Mouse (Mus musculus) forebrain, postnatal 0 days (tissue): ENCODE measurements around the gene Jmjd8. TPM values are rescaled to one million over a fixed set of nuclear protein-coding genes. Genes with fewer than 3 reads are reported as not detected.
"Not testable (repeated sequence)": the region's sequence is repeated elsewhere in the genome, so short reads cannot be mapped to it uniquely, and the experiment has no call there.

Source experiments
- ATAC-seq: fragments of 200-750 bp; cut with Nextera tagmentation; 2 replicates; pipeline ENCODE4 v1.8.0; 2017; ENCODE audit warnings: mild to moderate bottlenecking, moderate library complexity
- DNase-seq: peaks from one replicate; pipeline ENCODE4 v3.0.0-alpha.2; 2015
- H3K27ac ChIP-seq: fragments of 300-500 bp; sonication (generic); 2 replicates; pipeline ENCODE4 v1.5.1; 2014; ENCODE audit warnings: low read depth, mild to moderate bottlenecking, antibody characterized with exemption, low read length, moderate library complexity, mixed read lengths
- H3K27me3 ChIP-seq: fragments of 300-500 bp; sonication (generic); 2 replicates; pipeline ENCODE4 v1.6.1; 2014; ENCODE audit warnings: mild to moderate bottlenecking, low read length, mixed read lengths; ENCODE audit not compliant: insufficient read depth
- H3K36me3 ChIP-seq: fragments of 300-500 bp; sonication (generic); 2 replicates; pipeline ENCODE4 v1.6.1; 2014; ENCODE audit warnings: mild to moderate bottlenecking, moderate library complexity; ENCODE audit not compliant: insufficient read depth
- H3K4me1 ChIP-seq: fragments of 300-500 bp; sonication (generic); 2 replicates; pipeline ENCODE4 v1.6.1; 2014; ENCODE audit warnings: antibody characterized with exemption; ENCODE audit not compliant: insufficient read depth
- H3K4me2 ChIP-seq: fragments of 300-500 bp; sonication (generic); 2 replicates; pipeline ENCODE4 v1.6.1; 2014; ENCODE audit warnings: low read depth, mild to moderate bottlenecking, moderate library complexity
- H3K4me3 ChIP-seq: fragments of 300-500 bp; sonication (generic); 2 replicates; pipeline ENCODE4 v1.5.1; 2014; ENCODE audit warnings: low read depth, low read length, mixed read lengths
- H3K9ac ChIP-seq: fragments of 300-500 bp; sonication (generic); 2 replicates; pipeline ENCODE4 v1.6.1; 2014; ENCODE audit warnings: mild to moderate bottlenecking
- H3K9me3 ChIP-seq: fragments of 300-500 bp; sonication (generic); 2 replicates; pipeline ENCODE4 v1.6.1; 2016; ENCODE audit warnings: low read length
- CTCF ChIP-seq: sonication (generic); IDR thresholded peaks from 2 replicates; pipeline ENCODE4 v1.5.1; 2016; ENCODE audit warnings: antibody characterized with exemption, control low read depth, low read depth
- WGBS: fragments of 180-500 bp; shearing (Covaris S2); extraction: QIAGEN DNeasy Blood & Tissue Kit; methylation state at CpG from one replicate; pipeline ENCODE4 v1.1.7; 2014; 5-methylcytosine and 5-hydroxymethylcytosine counted together
- polyA plus RNA-seq: library from polyadenylated mRNA; unstranded; fragments of >200 nt; fragmentation: Nextera tagmentation; extraction: Ambion mirVana; gene quantifications from 2 replicates; pipeline ENCODE4 v1.2.1, GENCODE M21; 2015
- total RNA-seq: library from RNA; depleted of rRNA; stranded (reverse); fragments of >200 nt; gene quantifications from 2 replicates; pipeline ENCODE4 v1.2.3, GENCODE M21; 2014

Gene Jmjd8
- total and polyA plus RNA-seq, 2 experiments from 2014 or later: 49.5 to 52.2 TPM

DNA sequence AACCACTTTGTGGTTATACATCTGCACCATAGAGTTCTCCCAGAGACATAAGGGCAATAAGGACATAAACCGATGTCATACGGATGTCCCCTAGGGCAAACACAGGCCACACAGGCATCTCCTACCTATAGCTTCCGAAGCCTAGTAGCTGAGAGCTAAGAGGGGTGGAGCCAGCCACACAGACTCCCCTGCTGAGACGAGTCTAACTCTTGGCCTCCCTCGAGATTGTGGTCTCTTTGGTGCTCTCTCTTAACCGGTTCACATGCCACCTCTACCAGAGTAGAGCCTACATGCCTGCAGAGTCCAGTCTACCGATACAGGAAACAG lies 38.8 kb downstream of the Jmjd8 start:
- no peak for ATAC-seq
- Histone ChIP-seq H3K4me3 (peak overlapping the region; percentile 59), H3K4me2 (peak overlapping the region; percentile 92), H3K4me1 (0 out of 2 replicates have a peak, but pooled peaks cover 4% of the 10 kb centered on the region), H3K36me3 (no peaks in the 10 kb centered on the region; the same call in 1 of the 2 replicates), H3K9ac (peak overlapping the region; percentile 57; the same call in 1 of the 2 replicates), H3K27me3 (no peaks in the 10 kb centered on the region), H3K27ac (no peak overlapping the region), H3K9me3 (no peaks in the 10 kb centered on the region)
- WGBS: 15% methylated on average over 7 of the region's 7 CpGs
- DNase-seq: no peak
- no peak for TF ChIP-seq CTCF

DNA sequence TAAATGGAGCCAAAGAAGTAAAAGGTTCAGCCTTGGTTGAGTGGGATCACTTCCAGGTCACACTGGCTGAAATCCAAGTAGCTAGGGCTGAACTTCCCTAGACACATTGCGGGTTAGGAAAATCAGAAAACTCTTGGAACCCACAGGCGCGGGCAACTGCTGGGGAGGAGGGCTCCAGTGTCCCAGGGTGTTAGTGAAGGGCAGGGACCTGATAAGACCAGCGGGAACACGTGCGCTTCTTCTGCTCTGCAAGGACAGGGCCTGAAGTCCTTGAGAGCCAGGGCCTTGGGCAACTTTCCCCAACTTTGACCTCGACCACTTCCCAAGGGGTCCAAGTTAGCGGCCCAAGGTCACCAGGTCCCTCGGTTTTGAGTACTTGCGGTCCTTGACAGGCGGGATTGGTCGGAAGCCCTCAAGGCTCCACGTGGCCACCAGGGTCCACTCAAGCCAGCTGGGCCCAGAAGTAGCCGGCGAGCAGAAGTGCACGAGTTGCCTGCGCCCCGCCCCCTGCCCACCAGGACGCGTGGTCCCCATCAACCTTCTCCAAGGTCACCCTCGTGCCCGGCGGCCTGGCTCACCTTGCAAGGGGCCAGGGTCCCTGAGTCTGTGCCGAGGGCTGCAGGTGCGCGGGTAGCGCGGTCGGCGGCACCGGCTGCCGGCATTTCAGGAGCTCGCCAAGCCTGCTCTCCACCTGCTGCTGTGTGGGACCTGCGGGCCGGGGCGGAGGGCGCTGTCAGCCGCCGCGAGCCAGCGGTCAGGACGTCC lies 39.4 kb downstream of the Jmjd8 start:
- Histone ChIP-seq H3K4me3 (peak overlapping the region; percentile 59), H3K4me2 (peak overlapping the region; percentile 92), H3K4me1 (0 out of 2 replicates have a peak, but pooled peaks cover 4% of the 10 kb centered on the region), H3K9ac (peak overlapping the region; percentile 57), H3K36me3 (no peaks in the 10 kb centered on the region; the same call in 1 of the 2 replicates), H3K9me3 (no peaks in the 10 kb centered on the region), H3K27ac (no peak overlapping the region; the same call in 1 of the 2 replicates), H3K27me3 (no peaks in the 10 kb centered on the region)
- TF ChIP-seq CTCF: no peak
- DNase-seq (no peak), ATAC-seq (peak; percentile 50)
- WGBS: under 1% methylated on average over 42 of the region's 42 CpGs

DNA sequence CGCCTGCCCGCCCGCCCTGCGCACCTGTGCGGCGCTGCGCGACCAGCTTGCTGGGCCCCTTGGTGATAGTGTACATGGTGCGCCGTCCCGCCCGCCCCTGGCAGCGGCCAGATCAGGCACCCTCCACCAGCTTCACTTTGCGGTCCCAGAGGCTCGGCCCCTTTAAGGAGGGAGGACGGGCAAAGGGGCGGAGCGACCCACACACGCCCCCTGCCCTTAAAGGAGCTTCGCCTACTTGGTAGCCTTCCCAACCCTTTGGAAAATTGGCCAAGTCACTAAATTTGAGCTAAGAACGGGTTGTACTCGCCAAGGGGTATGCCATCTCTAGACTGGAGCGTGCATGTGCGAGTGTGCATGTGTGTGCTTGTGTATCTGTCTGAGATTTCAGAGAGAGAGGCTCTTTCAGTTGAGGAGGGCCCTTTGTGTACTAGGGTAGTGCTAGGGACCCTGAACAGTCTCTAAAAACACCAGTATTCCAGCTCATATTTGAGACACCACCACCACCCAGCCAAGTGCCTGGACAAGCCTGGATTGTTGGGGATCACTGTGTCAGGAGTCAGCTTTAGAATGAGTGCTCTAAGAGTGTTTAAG lies 40.0 kb downstream of the Jmjd8 start, which contains the start of gene Mcrip2:
Gene Mcrip2, minus strand, starts transcription at position 164 of the 591 bp plus-strand sequence.
- H3K36me3 ChIP-seq: no peaks in the 10 kb centered on the region; the same call in 1 of the 2 replicates
- under 1% methylated on average over 24 of the region's 24 CpGs for WGBS
- TF ChIP-seq CTCF: peak; percentile 34; the same call in 1 of the 2 replicates

DNA sequence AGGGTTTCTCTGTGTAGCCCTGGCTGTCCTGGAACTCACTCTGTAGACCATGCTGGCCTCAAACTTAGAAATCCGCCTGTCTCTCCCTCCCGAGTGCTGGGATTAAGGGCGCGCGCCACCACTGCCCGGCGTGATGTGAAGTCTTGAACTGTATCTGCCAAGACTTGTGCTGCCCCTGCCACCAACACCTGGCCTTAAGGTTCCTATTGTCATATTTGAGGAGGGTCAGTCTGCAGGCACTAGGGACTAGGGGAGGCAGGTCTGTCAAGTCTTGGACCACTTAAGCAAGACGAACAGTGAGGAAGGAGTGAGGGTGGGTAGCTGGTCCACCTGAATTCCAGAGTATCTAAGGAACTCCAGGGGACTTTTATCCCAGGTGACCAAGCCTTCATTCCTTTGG lies 40.8 kb downstream of the Jmjd8 start:
- 81% methylated on average over 8 of the region's 8 CpGs for WGBS
- Histone ChIP-seq H3K4me2 (no peak overlapping the region), H3K9me3 (no peaks in the 10 kb centered on the region), H3K4me3 (no peak overlapping the region), H3K36me3 (no peaks in the 10 kb centered on the region), H3K9ac (no peak overlapping the region), H3K4me1 (0 out of 2 replicates have a peak, but pooled peaks cover 4% of the 10 kb centered on the region), H3K27me3 (no peaks in the 10 kb centered on the region), H3K27ac (no peak overlapping the region)
- no peak for ATAC-seq
- no peak for TF ChIP-seq CTCF
- no peak for DNase-seq

More for the DNA sequence above, 40.0 kb downstream of the Jmjd8 start, which contains the start of gene Mcrip2:
- peak; percentile 94 for ATAC-seq
- Histone ChIP-seq H3K4me2 (peak within 1 kb of the TSS; percentile 92), H3K27ac (peak within 1 kb of the TSS; percentile 17), H3K9ac (peak within 1 kb of the TSS; percentile 57), H3K4me1 (0 out of 2 replicates have a peak, but pooled peaks cover 4% of the 10 kb centered on the region), H3K4me3 (peak within 1 kb of the TSS; percentile 59), H3K9me3 (no peaks in the 10 kb centered on the region), H3K27me3 (no peaks in the 10 kb centered on the region)
- DNase-seq: peak; percentile 85

DNA sequence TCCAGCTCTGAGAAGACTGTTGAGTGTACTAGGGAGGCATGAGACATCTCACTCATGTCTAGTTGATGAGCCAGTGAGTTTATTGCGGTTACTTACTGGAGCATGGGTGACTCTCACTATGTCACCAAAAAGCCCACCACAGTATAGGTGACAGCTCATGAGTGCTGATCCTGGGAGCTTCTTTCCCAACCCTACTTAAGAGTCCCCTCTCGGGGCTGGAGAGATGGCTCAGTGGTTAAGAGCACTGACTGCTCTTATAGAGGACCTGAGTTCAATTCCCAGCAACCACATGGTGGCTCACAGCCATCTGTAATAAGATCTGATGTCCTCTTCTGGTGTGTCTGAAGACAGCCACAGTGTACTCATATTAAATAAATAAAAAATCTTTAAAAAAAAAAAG lies 41.3 kb downstream of the Jmjd8 start:
- no peak overlapping the region for H3K4me3 ChIP-seq
- ATAC-seq (no peak), DNase-seq (no peak)
- no peak for TF ChIP-seq CTCF
- no peaks in the 10 kb centered on the region for H3K9me3 ChIP-seq
- H3K27ac ChIP-seq: no peak overlapping the region
- H3K27me3 ChIP-seq: no peaks in the 10 kb centered on the region
- H3K4me2 ChIP-seq: no peak overlapping the region
- 93% methylated on average over 2 of the region's 2 CpGs for WGBS
- no peaks in the 10 kb centered on the region for H3K36me3 ChIP-seq
- H3K9ac ChIP-seq: no peak overlapping the region
- H3K4me1 ChIP-seq: 0 out of 2 replicates have a peak, but pooled peaks cover 4% of the 10 kb centered on the region

DNA sequence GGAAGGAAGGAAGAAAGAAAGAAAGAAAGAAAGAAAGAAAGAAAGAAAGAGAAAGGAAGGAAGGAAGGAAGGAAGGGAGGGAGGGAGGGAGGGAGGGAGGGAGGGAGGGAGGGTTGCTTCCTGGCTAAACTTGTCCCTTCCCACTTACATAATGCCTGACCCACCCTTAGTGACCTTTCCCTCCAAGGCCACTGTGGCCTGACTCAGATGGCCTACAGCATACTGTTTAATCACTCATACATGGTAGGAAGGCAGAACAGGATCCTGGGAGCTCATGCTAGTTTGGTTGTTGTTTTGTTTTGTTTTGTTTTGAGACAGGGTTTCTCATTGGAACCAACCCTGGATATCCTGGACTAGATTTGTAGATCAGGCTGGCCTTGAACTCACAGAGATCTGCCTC lies 42.9 kb downstream of the Jmjd8 start:
- H3K36me3 ChIP-seq, ATAC-seq, H3K9ac ChIP-seq, H3K27ac ChIP-seq, H3K27me3 ChIP-seq, H3K4me2 ChIP-seq, DNase-seq, H3K9me3 ChIP-seq, H3K4me3 ChIP-seq: not testable (repeated sequence)
- peaks cover 10% of the 10 kb centered on the region; the same call in 1 of the 2 replicates for H3K4me1 ChIP-seq

DNA sequence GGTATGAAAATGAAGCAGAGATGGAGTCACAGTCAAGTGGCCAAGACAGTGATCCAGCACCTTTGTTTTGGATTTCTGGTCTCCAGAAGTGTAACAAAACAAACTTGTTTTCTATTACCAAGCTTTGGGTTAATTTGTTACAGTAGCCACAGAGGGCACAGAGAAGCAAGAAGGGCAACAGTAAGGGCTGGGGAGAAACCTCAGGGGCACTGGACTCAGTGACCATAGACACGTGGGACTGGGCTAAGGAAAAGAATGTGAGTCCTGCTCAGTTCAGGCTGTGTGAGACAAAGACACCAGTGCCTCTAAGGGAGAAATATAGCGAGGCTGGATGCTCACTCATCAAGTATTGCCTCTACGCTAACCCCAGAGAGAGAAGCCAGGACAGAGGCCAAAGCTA lies 44.0 kb downstream of the Jmjd8 start:
- Histone ChIP-seq H3K36me3 (peaks cover 2% of the 10 kb centered on the region; the same call in 1 of the 2 replicates), H3K27ac (no peak overlapping the region), H3K9ac (no peak overlapping the region), H3K4me2 (no peak overlapping the region), H3K4me1 (peaks cover 16% of the 10 kb centered on the region; the same call in 1 of the 2 replicates), H3K4me3 (no peak overlapping the region), H3K9me3 (no peaks in the 10 kb centered on the region), H3K27me3 (no peaks in the 10 kb centered on the region)
- ATAC-seq (no peak), DNase-seq (no peak)
- TF ChIP-seq CTCF: no peak
- WGBS: 81% methylated on average over 3 of the region's 3 CpGs
